Mouse (Mus musculus): Measurements from ENCODE around the gene Faf1. TPM values are rescaled to one million over a fixed set of nuclear protein-coding genes. Genes with fewer than 3 reads are reported as not detected.
A peak's percentile ranks its signal among the peaks of the same experiment; 100 is the strongest.

The Faf1 gene
- polyA plus RNA-seq, 1 experiment from 2014 or later, result 28.7 TPM

- Histone ChIP-seq H3K9ac (ENCODE audit: low read depth, low read length) (no peak overlapping the region), H3K27me3 (replicated peaks; ENCODE audit: control insufficient read depth, insufficient read depth, low read length) (peaks cover 100% of the 10 kb centered on the region), H3K4me1 (replicated peaks; ENCODE audit: control insufficient read depth, insufficient read depth, low read length) (peaks cover 10% of the 10 kb centered on the region), H3K36me3 (ENCODE audit: control insufficient read depth, insufficient read depth, low read length) (no peaks in the 10 kb centered on the region), H3K4me3 (ENCODE audit: low read depth, low read length) (peak overlapping the region; percentile 10; the same call in 1 of the 2 replicates), H3K9me3 (ENCODE audit: control insufficient read depth, low read length) (no peaks in the 10 kb centered on the region), H3K27ac (ENCODE audit: low read depth, low read length) (no peak overlapping the region), H3K4me2 (peak overlapping the region; percentile 34)
- ATAC-seq (replicated peaks; ENCODE audit: low FRiP score), result no peak
- WGBS, result 2% methylated on average over 66 of the region's 66 CpGs
- peak; percentile 41 for DNase-seq (ENCODE audit: low spot score)
Measured at GRCm38 (mm10) chr4:109979461-109980320, 303.3 kb downstream of the Faf1 start.

GRCm38 (mm10) chr4:109980321-109981082, 304.1 kb downstream of the Faf1 start:
- no peaks in the 10 kb centered on the region for H3K36me3 ChIP-seq (ENCODE audit: control insufficient read depth, insufficient read depth, low read length)
- no peak overlapping the region for H3K4me2 ChIP-seq
- 4% methylated on average over 29 of the region's 29 CpGs for WGBS
- peaks cover 100% of the 10 kb centered on the region for H3K27me3 ChIP-seq (replicated peaks; ENCODE audit: control insufficient read depth, insufficient read depth, low read length)
- DNase-seq (ENCODE audit: low spot score) (peak; percentile 36), ATAC-seq (replicated peaks; ENCODE audit: low FRiP score) (no peak)
- no peak overlapping the region for H3K27ac ChIP-seq (ENCODE audit: low read depth, low read length)
- peaks cover 10% of the 10 kb centered on the region for H3K4me1 ChIP-seq (replicated peaks; ENCODE audit: control insufficient read depth, insufficient read depth, low read length)
- no peak overlapping the region for H3K9ac ChIP-seq (ENCODE audit: low read depth, low read length)
- no peak overlapping the region for H3K4me3 ChIP-seq (ENCODE audit: low read depth, low read length)
- H3K9me3 ChIP-seq (ENCODE audit: control insufficient read depth, low read length), result no peaks in the 10 kb centered on the region

GRCm38 (mm10) chr4:109981083-109981870, 304.9 kb downstream of the Faf1 start:
- WGBS, result 2% methylated on average over 37 of the region's 37 CpGs
- H3K4me3 ChIP-seq (ENCODE audit: low read depth, low read length), result no peak overlapping the region
- no peaks in the 10 kb centered on the region for H3K9me3 ChIP-seq (ENCODE audit: control insufficient read depth, low read length)
- no peaks in the 10 kb centered on the region for H3K36me3 ChIP-seq (ENCODE audit: control insufficient read depth, insufficient read depth, low read length)
- H3K4me1 ChIP-seq (replicated peaks; ENCODE audit: control insufficient read depth, insufficient read depth, low read length), result peaks cover 10% of the 10 kb centered on the region
- no peak overlapping the region for H3K4me2 ChIP-seq
- no peak for DNase-seq (ENCODE audit: low spot score)
- no peak for ATAC-seq (replicated peaks; ENCODE audit: low FRiP score)
- H3K9ac ChIP-seq (ENCODE audit: low read depth, low read length), result no peak overlapping the region
- H3K27me3 ChIP-seq (replicated peaks; ENCODE audit: control insufficient read depth, insufficient read depth, low read length), result peaks cover 100% of the 10 kb centered on the region
- H3K27ac ChIP-seq (ENCODE audit: low read depth, low read length), result no peak overlapping the region

- no peak overlapping the region for H3K27ac ChIP-seq (ENCODE audit: low read depth, low read length)
- H3K9me3 ChIP-seq (ENCODE audit: control insufficient read depth, low read length), result no peaks in the 10 kb centered on the region
- H3K27me3 ChIP-seq (replicated peaks; ENCODE audit: control insufficient read depth, insufficient read depth, low read length), result peaks cover 100% of the 10 kb centered on the region
- 1% methylated on average over 97 of the region's 99 CpGs for WGBS
- H3K4me2 ChIP-seq, result peak overlapping the region; percentile 54
- ATAC-seq (replicated peaks; ENCODE audit: low FRiP score) (no peak), DNase-seq (ENCODE audit: low spot score) (peak; percentile 48)
- H3K9ac ChIP-seq (ENCODE audit: low read depth, low read length), result no peak overlapping the region
- no peaks in the 10 kb centered on the region for H3K36me3 ChIP-seq (ENCODE audit: control insufficient read depth, insufficient read depth, low read length)
- peaks cover 10% of the 10 kb centered on the region for H3K4me1 ChIP-seq (replicated peaks; ENCODE audit: control insufficient read depth, insufficient read depth, low read length)
- peak overlapping the region; percentile 32 for H3K4me3 ChIP-seq (ENCODE audit: low read depth, low read length)
Measured at GRCm38 (mm10) chr4:109981871-109982680, 305.7 kb downstream of the Faf1 start.

- peak overlapping the region; percentile 32 for H3K4me3 ChIP-seq (ENCODE audit: low read depth, low read length)
- H3K4me2 ChIP-seq, result peak overlapping the region; percentile 54
- no peaks in the 10 kb centered on the region for H3K36me3 ChIP-seq (ENCODE audit: control insufficient read depth, insufficient read depth, low read length)
- H3K9me3 ChIP-seq (ENCODE audit: control insufficient read depth, low read length), result no peaks in the 10 kb centered on the region
- no peak overlapping the region for H3K27ac ChIP-seq (ENCODE audit: low read depth, low read length)
- H3K4me1 ChIP-seq (replicated peaks; ENCODE audit: control insufficient read depth, insufficient read depth, low read length), result peaks cover 10% of the 10 kb centered on the region
- ATAC-seq (replicated peaks; ENCODE audit: low FRiP score) (no peak), DNase-seq (ENCODE audit: low spot score) (peak; percentile 39)
- WGBS, result 5% methylated on average over 28 of the region's 30 CpGs
- no peak overlapping the region for H3K9ac ChIP-seq (ENCODE audit: low read depth, low read length)
- H3K27me3 ChIP-seq (replicated peaks; ENCODE audit: control insufficient read depth, insufficient read depth, low read length), result peaks cover 100% of the 10 kb centered on the region
Measured at GRCm38 (mm10) chr4:109982681-109983265, 306.4 kb downstream of the Faf1 start.

GRCm38 (mm10) chr4:109983281-109984001, 307.1 kb downstream of the Faf1 start:
- H3K4me2 ChIP-seq, result 0 out of 2 replicates have a peak overlapping the region, but pooled peaks have one; percentile 1
- no peaks in the 10 kb centered on the region for H3K9me3 ChIP-seq (ENCODE audit: control insufficient read depth, low read length)

GRCm38 (mm10) chr4:109984011-109984411, 307.6 kb downstream of the Faf1 start:
- H3K36me3 ChIP-seq (ENCODE audit: control insufficient read depth, insufficient read depth, low read length), result no peaks in the 10 kb centered on the region
- H3K27me3 ChIP-seq (replicated peaks; ENCODE audit: control insufficient read depth, insufficient read depth, low read length), result peaks cover 99% of the 10 kb centered on the region
- ATAC-seq (replicated peaks; ENCODE audit: low FRiP score), result no peak
- H3K9me3 ChIP-seq (ENCODE audit: control insufficient read depth, low read length), result no peaks in the 10 kb centered on the region
- no peak overlapping the region for H3K9ac ChIP-seq (ENCODE audit: low read depth, low read length)
- no peak overlapping the region for H3K4me2 ChIP-seq
- H3K27ac ChIP-seq (ENCODE audit: low read depth, low read length), result no peak overlapping the region
- no peak for DNase-seq (ENCODE audit: low spot score)
- peaks cover 6% of the 10 kb centered on the region for H3K4me1 ChIP-seq (replicated peaks; ENCODE audit: control insufficient read depth, insufficient read depth, low read length)
- H3K4me3 ChIP-seq (ENCODE audit: low read depth, low read length), result no peak overlapping the region
- 2% methylated on average over 24 of the region's 24 CpGs for WGBS

More at GRCm38 (mm10) chr4:109983281-109984001, 307.1 kb downstream of the Faf1 start:
- WGBS, result 2% methylated on average over 49 of the region's 49 CpGs
- H3K36me3 ChIP-seq (ENCODE audit: control insufficient read depth, insufficient read depth, low read length), result no peaks in the 10 kb centered on the region
- H3K27me3 ChIP-seq (replicated peaks; ENCODE audit: control insufficient read depth, insufficient read depth, low read length), result peaks cover 99% of the 10 kb centered on the region
- H3K4me1 ChIP-seq (replicated peaks; ENCODE audit: control insufficient read depth, insufficient read depth, low read length), result peaks cover 6% of the 10 kb centered on the region
- ATAC-seq (replicated peaks; ENCODE audit: low FRiP score) (no peak), DNase-seq (ENCODE audit: low spot score) (peak; percentile 42)
- no peak overlapping the region for H3K27ac ChIP-seq (ENCODE audit: low read depth, low read length)
- no peak overlapping the region for H3K9ac ChIP-seq (ENCODE audit: low read depth, low read length)
- H3K4me3 ChIP-seq (ENCODE audit: low read depth, low read length), result no peak overlapping the region
